Mouse (Mus musculus): ENCODE data around the gene Cry2.

Gene Cry2

GRCm38 (mm10) chr2:92365568-92365967, 68.3 kb downstream of the Cry2 start:
- DNase-seq, result no peak

GRCm38 (mm10) chr2:92364086-92364485, 69.8 kb downstream of the Cry2 start:
- DNase-seq, result no peak

GRCm38 (mm10) chr2:92362571-92363228, 71.1 kb downstream of the Cry2 start:
- DNase-seq, result no peak

- no peak for DNase-seq
Observed at GRCm38 (mm10) chr2:92361795-92362194, 72.0 kb downstream of the Cry2 start.

GRCm38 (mm10) chr2:92360893-92361292, 73.0 kb downstream of the Cry2 start:
- no peak for DNase-seq

DNA sequence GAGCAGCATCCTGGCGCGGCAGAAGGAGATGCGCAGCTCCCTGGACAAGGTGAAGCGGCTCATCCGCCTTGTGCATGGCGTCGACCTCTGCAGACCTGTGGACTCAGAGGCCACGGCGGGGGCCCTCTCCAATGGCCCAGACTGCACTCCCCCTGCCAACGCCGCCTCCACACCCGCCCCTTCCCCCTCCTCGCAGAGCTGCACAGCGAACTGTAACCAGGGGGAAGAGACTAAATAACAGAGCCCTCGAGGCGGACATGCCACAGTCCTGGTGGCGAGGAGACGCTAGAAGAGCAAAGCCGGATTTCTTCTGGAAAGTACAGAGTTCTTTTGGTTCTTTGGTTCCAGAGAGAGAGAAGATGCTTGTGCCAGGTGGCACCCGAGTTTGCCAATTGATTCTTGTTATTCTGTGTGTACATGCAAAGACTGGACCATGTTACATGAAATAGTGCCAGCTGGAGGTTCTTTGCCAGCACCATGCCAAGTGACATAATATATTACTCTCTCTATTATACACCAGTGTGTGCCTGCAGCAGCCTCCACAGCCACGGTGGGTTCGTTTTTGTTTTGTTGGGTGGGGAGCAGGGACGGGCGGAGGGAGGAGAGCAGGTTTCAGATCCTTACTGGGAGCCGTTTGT, 73.5 kb downstream of the Cry2 start:
- DNase-seq, result no peak

- no peak for DNase-seq
Observed at GRCm38 (mm10) chr2:92359301-92359700, 74.5 kb downstream of the Cry2 start.

DNA sequence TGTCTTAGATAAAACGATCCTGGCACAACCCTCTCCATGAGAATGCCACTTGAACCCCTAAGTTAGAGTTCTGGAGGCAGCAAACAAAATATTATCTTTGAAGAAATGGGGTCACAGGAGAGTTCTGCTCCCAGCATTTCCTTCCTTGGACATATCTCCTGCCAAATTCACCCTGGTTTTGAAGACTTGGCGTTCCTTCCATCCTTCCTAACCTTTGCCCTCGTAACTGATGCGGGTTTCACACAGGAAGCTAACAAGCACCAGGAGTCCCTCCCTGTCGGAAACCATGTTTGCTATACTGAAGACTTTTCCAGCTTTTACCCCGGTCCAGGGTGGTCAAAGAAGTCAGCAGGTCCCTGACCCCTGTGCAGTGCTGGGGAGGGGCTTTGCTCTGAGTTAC, 79.6 kb downstream of the Cry2 start:
- no peak for DNase-seq

Data from right cerebral cortex, postnatal 25 days (tissue).